Mouse (Mus musculus) left cerebral cortex, adult 2 months (tissue): ENCODE measurements around the gene Eef1akmt3. TPM values are rescaled to one million over a fixed set of nuclear protein-coding genes. Genes with fewer than 3 reads are reported as not detected.
A peak's percentile ranks its signal among the peaks of the same experiment; 100 is the strongest.

ENCODE experiments used
- DNase-seq, 2 experiments: peaks; one replicate each; pipeline ENCODE4 v3.0.0; 2021 to 2022; ENCODE audit warnings: low spot score in 2 of 2, mixed read lengths in 1 of 2; ENCODE audit errors: extremely low spot score in 1 of 2
- H3K27ac ChIP-seq: fragments of 200-600 bp; 2 replicates; pipeline ENCODE4 v1.8.1; 2022
- H3K4me3 ChIP-seq: fragments of 200-600 bp; 2 replicates; pipeline ENCODE4 v1.8.1; 2022
- CTCF ChIP-seq: fragments of 200-600 bp; IDR thresholded peaks from 2 replicates; pipeline ENCODE4 v1.8.1; 2022; ENCODE audit warnings: antibody characterized with exemption, mild to moderate bottlenecking, moderate library complexity
- intact Hi-C: fragments of 180-260 bp; cut with DNase I; formaldehyde crosslinking; loops from one replicate; pipeline ENCODE4 v1.15.1; 2025
- total RNA-seq, 2 experiments: library from RNA; stranded (reverse); gene quantifications; 2 replicates each; pipeline ENCODE4 v1.2.3; 2021

Eef1akmt3 gene
- total RNA-seq, 2 experiments from 2014 or later = 0.21 TPM; not detected in 1

GRCm38 (mm10) chr10:127003806-127004205 lies 37.5 kb downstream of the Eef1akmt3 start:
- TF ChIP-seq CTCF = no peak
- intact Hi-C loops = no loop called here
- H3K4me3 ChIP-seq = no peak overlapping the region
- no peak for DNase-seq
- no peak overlapping the region for H3K27ac ChIP-seq

DNA sequence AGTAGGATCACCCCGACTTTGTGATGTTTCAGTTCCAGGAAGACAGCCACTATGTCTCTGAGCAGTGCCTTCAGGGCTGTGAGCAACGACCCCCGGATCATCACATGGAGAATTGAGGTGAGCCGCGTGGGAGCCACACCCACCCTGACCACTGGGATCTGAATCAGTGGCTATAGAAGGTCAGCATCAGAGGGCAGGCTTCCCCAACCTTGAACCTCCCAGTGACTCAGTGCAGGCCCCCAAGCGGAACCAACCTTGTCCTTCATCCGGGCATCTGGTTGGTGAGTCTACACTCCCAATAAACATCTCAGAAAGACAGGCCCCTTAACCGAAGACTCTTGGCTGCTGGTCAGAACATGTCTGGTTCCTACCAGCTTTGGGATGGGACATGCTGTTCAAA lies 38.0 kb downstream of the Eef1akmt3 start:
- no peak overlapping the region for H3K27ac ChIP-seq
- intact Hi-C loops = no loop called here
- no peak overlapping the region for H3K4me3 ChIP-seq
- TF ChIP-seq CTCF = no peak
- no peak for DNase-seq

GRCm38 (mm10) chr10:127002765-127003164 lies 38.5 kb downstream of the Eef1akmt3 start:
- no peak for TF ChIP-seq CTCF
- intact Hi-C loops = no loop called here
- Histone ChIP-seq H3K4me3 (no peak overlapping the region), H3K27ac (no peak overlapping the region)
- no peak for DNase-seq

GRCm38 (mm10) chr10:127002056-127002455 lies 39.3 kb downstream of the Eef1akmt3 start:
- Histone ChIP-seq H3K4me3 (no peak overlapping the region), H3K27ac (no peak overlapping the region)
- no peak for DNase-seq
- intact Hi-C loops = no loop called here
- no peak for TF ChIP-seq CTCF

- no peak overlapping the region for H3K4me3 ChIP-seq
- intact Hi-C loops = no loop called here
- H3K27ac ChIP-seq = no peak overlapping the region
- no peak for DNase-seq
- no peak for TF ChIP-seq CTCF
Measured at GRCm38 (mm10) chr10:127001297-127001696, 40.0 kb downstream of the Eef1akmt3 start.

DNA sequence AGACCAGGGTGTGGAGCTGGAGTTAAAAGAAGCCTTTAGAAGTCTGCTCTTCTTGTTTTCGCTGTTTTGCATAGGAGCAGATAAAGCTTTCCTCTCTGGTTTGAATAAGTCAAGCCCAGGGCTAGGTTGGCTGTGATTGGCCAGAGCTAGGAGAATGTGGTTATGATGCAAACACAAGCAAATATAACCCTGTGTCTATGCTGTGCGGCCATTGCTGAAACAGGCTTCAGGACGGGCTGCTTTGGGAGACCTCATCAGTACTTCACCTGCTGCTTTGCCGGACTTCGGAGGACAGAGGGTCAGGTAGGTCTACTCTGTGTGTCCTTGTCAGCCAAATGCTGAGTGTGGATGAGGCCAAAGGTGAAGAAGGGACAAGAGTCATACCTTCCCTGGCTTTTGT lies 40.8 kb downstream of the Eef1akmt3 start, which contains the start of gene Avil:
TSS of gene Avil (plus strand) at position 181 of the 400 bp plus-strand sequence.
- DNase-seq = no peak
- no peak for TF ChIP-seq CTCF
- intact Hi-C loops = no loop called here
- Histone ChIP-seq H3K27ac (no peak within 1 kb of the TSS), H3K4me3 (no peak within 1 kb of the TSS)

GRCm38 (mm10) chr10:126997340-126998113 lies 43.8 kb downstream of the Eef1akmt3 start:
- H3K4me3 ChIP-seq = no peak overlapping the region
- DNase-seq = no peak

GRCm38 (mm10) chr10:126993621-126994020 lies 47.7 kb downstream of the Eef1akmt3 start:
- H3K4me3 ChIP-seq = no peak overlapping the region
- intact Hi-C loops = no loop called here
- no peak for TF ChIP-seq CTCF

More at GRCm38 (mm10) chr10:126997340-126998113, 43.8 kb downstream of the Eef1akmt3 start:
- TF ChIP-seq CTCF = no peak; the same call in 1 of the 2 replicates
- no peak overlapping the region for H3K27ac ChIP-seq
- intact Hi-C loops = no loop called here

DNA sequence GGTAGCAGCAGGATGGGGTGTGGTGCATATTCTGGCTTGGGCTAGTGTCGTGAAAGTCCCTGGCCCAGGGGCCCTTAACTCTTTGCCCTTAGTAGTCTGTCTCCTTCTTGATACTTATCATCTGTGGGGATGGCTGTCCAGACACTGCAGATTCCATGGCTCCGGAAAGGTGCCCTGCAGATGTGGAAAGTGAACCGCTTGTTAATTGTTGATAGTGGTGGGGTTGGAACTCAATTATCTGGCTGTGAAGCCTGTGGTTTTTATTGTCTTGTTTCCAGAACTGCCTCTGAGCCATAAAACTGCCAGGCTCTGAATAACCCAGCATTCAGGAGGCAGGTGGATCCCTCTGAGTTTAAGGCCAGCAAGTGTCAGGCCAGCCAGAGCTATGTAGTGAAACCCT lies 49.6 kb downstream of the Eef1akmt3 start:
- no peak overlapping the region for H3K4me3 ChIP-seq
- no peak overlapping the region for H3K27ac ChIP-seq
- intact Hi-C loops = loop anchor here (2.0 kb wide), 1 partner anchor 39 kb away; the partner anchor contains the start of gene Tsfm
- no peak for TF ChIP-seq CTCF
- no peak for DNase-seq

More at GRCm38 (mm10) chr10:126993621-126994020, 47.7 kb downstream of the Eef1akmt3 start:
- no peak overlapping the region for H3K27ac ChIP-seq
- DNase-seq = no peak

DNA sequence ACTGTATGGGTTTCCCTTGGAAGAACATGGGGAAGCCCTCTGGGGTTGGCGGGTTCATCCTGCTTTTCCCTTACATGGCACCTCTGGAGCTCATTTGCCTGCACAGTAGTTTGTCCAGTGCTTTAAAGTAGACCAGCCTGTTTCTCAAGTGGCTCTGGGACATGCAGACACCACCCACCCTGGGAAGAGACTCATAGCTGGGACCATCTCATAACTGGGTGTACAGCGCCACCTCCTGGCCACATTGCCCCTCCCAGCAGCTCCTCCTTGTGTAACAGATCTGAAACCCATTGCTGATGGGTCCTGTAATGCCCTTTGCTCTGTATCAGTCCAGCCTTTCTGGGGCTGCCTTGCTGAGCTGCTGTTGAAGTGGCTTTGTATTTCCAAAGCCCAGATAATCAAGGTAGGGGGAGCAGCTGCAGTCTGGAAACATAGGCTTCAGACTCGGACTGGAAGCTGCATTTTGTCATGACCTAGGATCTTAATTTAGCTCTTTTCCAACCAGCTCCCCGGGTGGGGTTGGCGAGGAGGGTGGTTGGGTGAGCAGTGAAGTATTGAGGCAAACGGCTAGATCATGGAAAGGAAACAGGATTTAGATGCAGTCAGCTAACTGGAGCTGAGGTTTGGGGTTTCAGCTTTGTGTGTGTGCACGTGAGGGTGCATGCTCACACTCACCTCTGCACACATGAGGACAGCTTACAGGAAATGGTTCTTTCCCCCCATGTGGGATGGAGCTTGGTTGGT lies 50.8 kb downstream of the Eef1akmt3 start:
- H3K27ac ChIP-seq = peak overlapping the region; percentile 62

GRCm38 (mm10) chr10:126988513-126989165 lies 52.7 kb downstream of the Eef1akmt3 start:
- no peak for TF ChIP-seq CTCF
- H3K27ac ChIP-seq = no peak overlapping the region
- H3K4me3 ChIP-seq = no peak overlapping the region
- intact Hi-C loops = no loop called here
- no peak for DNase-seq

More for the DNA sequence above, 50.8 kb downstream of the Eef1akmt3 start:
- intact Hi-C loops = loop anchor here (1.0 to 2.0 kb wide), 2 partner anchors 40 to 71 kb away; partner anchors contain the start of gene Tsfm
- peak; percentile 87 for TF ChIP-seq CTCF
- peak; percentile 78 to 82 for DNase-seq
- H3K4me3 ChIP-seq = no peak overlapping the region
